Mouse (Mus musculus) forebrain, embryonic 16.5 days (tissue): ENCODE measurements around the gene Serpinb1b. TPM values are rescaled to one million over a fixed set of nuclear protein-coding genes. Genes with fewer than 3 reads are reported as not detected.

Experiments
- ATAC-seq: fragments of 200-750 bp; cut with Nextera tagmentation; 2 replicates; pipeline ENCODE4 v1.8.0; 2017; ENCODE audit warnings: mild to moderate bottlenecking, moderate library complexity
- H3K27ac ChIP-seq: fragments of 300-500 bp; sonication (generic); 2 replicates; pipeline ENCODE4 v1.5.1; 2014; ENCODE audit warnings: low read length, control low read depth
- H3K27me3 ChIP-seq: fragments of 300-500 bp; sonication (generic); replicated peaks from 2 replicates; pipeline ENCODE4 v1.6.1; 2014; ENCODE audit warnings: low read length; ENCODE audit not compliant: control insufficient read depth, insufficient read depth
- H3K36me3 ChIP-seq: fragments of 300-500 bp; sonication (generic); 2 replicates; pipeline ENCODE4 v1.6.1; 2014; ENCODE audit not compliant: control insufficient read depth, insufficient read depth
- H3K4me1 ChIP-seq: fragments of 300-500 bp; sonication (generic); replicated peaks from 2 replicates; pipeline ENCODE4 v1.6.1; 2014; ENCODE audit warnings: low read length; ENCODE audit not compliant: control insufficient read depth, insufficient read depth
- H3K4me2 ChIP-seq: fragments of 300-500 bp; sonication (generic); 2 replicates; pipeline ENCODE4 v1.6.1; 2014; ENCODE audit warnings: mild to moderate bottlenecking, low read length, control low read depth
- H3K4me3 ChIP-seq: fragments of 300-500 bp; sonication (generic); replicated peaks from 2 replicates; pipeline ENCODE4 v1.5.1; 2014; ENCODE audit warnings: mild to moderate bottlenecking, low read length, control low read depth
- H3K9ac ChIP-seq: fragments of 300-500 bp; sonication (generic); replicated peaks from 2 replicates; pipeline ENCODE4 v1.6.1; 2014; ENCODE audit warnings: low read depth, low read length, control low read depth
- H3K9me3 ChIP-seq: fragments of 300-500 bp; sonication (generic); 2 replicates; pipeline ENCODE4 v1.6.1; 2016; ENCODE audit warnings: low read length; ENCODE audit not compliant: control insufficient read depth
- WGBS: fragments of 180-500 bp; shearing (Covaris S2); extraction: QIAGEN DNeasy Blood & Tissue Kit; methylation state at CpG from one replicate; pipeline ENCODE4 v1.1.7; 2014; 5-methylcytosine and 5-hydroxymethylcytosine counted together
- polyA plus RNA-seq: library from polyadenylated mRNA; unstranded; fragments of >200 nt; fragmentation: Nextera tagmentation; extraction: Ambion mirVana; gene quantifications from 2 replicates; pipeline ENCODE4 v1.2.1, GENCODE M21; 2015

Serpinb1b gene
- polyA plus RNA-seq, 1 experiment from 2014 or later = 2.2 TPM

DNA sequence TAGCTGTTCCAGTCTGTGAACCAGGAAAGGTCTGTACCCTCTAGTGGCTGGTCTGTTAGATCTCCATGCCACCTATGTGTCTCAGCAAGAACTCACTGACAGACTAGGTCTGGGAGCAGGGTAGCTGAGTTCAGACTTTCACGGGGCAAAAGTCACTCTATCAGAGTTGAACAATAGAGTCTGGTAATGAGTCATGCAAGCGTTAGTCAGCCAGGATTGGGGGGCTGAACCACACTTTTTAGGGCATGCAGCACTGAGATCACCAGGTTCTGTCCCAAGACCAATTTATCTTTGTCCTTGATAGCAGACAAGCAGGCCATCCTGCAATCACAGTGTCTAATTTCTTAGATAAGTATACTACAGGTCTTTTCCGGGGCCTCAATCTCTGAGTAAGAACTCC, 63.1 kb downstream of the Serpinb1b start:
- no peak overlapping the region for H3K9ac ChIP-seq
- 83% methylated on average over 3 of the region's 3 CpGs for WGBS
- H3K27me3 ChIP-seq = no peaks in the 10 kb centered on the region
- H3K4me3 ChIP-seq = no peak overlapping the region
- H3K27ac ChIP-seq = no peak overlapping the region
- no peaks in the 10 kb centered on the region for H3K9me3 ChIP-seq
- ATAC-seq = no peak
- H3K4me2 ChIP-seq = no peak overlapping the region
- no peaks in the 10 kb centered on the region for H3K36me3 ChIP-seq
- H3K4me1 ChIP-seq = no peaks in the 10 kb centered on the region

Other genes with a start within 250 kb of the Serpinb1b start
- 1.5 and 1.6 TPM in 2 replicates for gene Serpinb1a, start 227.4 kb upstream of the Serpinb1b start, polyA plus RNA-seq
- gene Serpinb1c, start 180.4 kb upstream of the Serpinb1b start, polyA plus RNA-seq = not detected in 2 replicates
- gene Serpinb6b, start 113.4 kb upstream of the Serpinb1b start, polyA plus RNA-seq = 1.1 and 1.2 TPM in 2 replicates
- 1.3 and 2.0 TPM in 2 replicates for gene Serpinb9, start 75.3 kb upstream of the Serpinb1b start, polyA plus RNA-seq
- 0.11 and 0.14 TPM in 2 replicates for gene Serpinb9b, start 51.2 kb upstream of the Serpinb1b start, polyA plus RNA-seq
- not detected in 2 replicates for gene Serpinb9c, start 81.2 kb downstream of the Serpinb1b start, polyA plus RNA-seq
- gene Serpinb9d, start 114.4 kb downstream of the Serpinb1b start, polyA plus RNA-seq = not detected in 2 replicates
- not detected in 2 replicates for gene Serpinb9e, start 171.0 kb downstream of the Serpinb1b start, polyA plus RNA-seq
- not detected in 2 replicates for gene Serpinb9f, start 245.5 kb downstream of the Serpinb1b start, polyA plus RNA-seq